Mouse (Mus musculus): ENCODE results near the gene Ccdc183.

DNA sequence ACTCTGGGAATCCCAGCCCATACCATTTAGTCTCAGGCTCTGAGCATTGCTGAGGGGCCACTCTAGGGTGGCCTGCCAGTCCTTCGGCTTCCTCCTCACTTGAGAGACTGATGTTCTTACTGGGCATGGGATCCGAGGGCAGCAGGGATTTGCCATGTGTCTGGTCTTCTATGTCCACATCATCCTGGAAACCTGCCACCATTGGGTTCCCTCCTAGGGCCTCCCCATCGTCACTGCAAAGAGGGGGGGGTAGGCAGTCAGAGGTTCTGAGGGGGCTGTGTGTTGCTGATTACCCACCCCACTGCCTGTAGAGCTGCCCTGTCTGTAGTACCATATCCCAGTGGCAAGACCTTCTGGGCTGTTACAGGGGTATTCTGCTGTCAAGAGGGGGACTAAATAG lies 31.9 kb downstream of the Ccdc183 start:
- TF ChIP-seq CTCF (IDR thresholded peaks at IDR 0.05; ENCODE audit: low read depth, low read length) (no peak), POLR2AphosphoS5 (IDR thresholded peaks at IDR 0.05; ENCODE audit: insufficient replicate concordance, low read depth, low read length) (no peak)
